Mouse (Mus musculus) embryonic facial prominence, embryonic 15.5 days (tissue): ENCODE results near the gene Dcaf1. TPM values are rescaled to one million over a fixed set of nuclear protein-coding genes. Genes with fewer than 3 reads are reported as not detected.

Experiments used
- ATAC-seq: fragments of 200-750 bp; cut with Nextera tagmentation; 2 replicates; pipeline ENCODE4 v1.8.0; 2017; ENCODE audit warnings: low read depth, moderate TSS enrichment; ENCODE audit not compliant: insufficient number of reproducible peaks, low FRiP score, low TSS enrichment
- H3K27ac ChIP-seq: fragments of 300-500 bp; sonication (generic); replicated peaks from 2 replicates; pipeline ENCODE4 v1.5.1; 2015; ENCODE audit warnings: mild to moderate bottlenecking, inconsistent platforms
- H3K27me3 ChIP-seq: fragments of 300-500 bp; sonication (generic); 2 replicates; pipeline ENCODE4 v1.6.1; 2015; ENCODE audit warnings: inconsistent platforms
- H3K36me3 ChIP-seq: fragments of 300-500 bp; sonication (generic); 2 replicates; pipeline ENCODE4 v1.6.1; 2015; ENCODE audit warnings: mild to moderate bottlenecking, inconsistent platforms
- H3K4me1 ChIP-seq: fragments of 300-500 bp; sonication (generic); 2 replicates; pipeline ENCODE4 v1.6.1; 2015; ENCODE audit warnings: inconsistent platforms
- H3K4me2 ChIP-seq: fragments of 300-500 bp; sonication (generic); replicated peaks from 2 replicates; pipeline ENCODE4 v1.6.1; 2015; ENCODE audit warnings: mild to moderate bottlenecking, inconsistent platforms
- H3K4me3 ChIP-seq: fragments of 300-500 bp; sonication (generic); replicated peaks from 2 replicates; pipeline ENCODE4 v1.5.1; 2015; ENCODE audit warnings: mild to moderate bottlenecking, inconsistent platforms
- H3K9ac ChIP-seq: fragments of 300-500 bp; sonication (generic); 2 replicates; pipeline ENCODE4 v1.6.1; 2015; ENCODE audit warnings: inconsistent platforms
- H3K9me3 ChIP-seq: fragments of 300-500 bp; sonication (generic); replicated peaks from 2 replicates; pipeline ENCODE4 v1.6.1; 2016; ENCODE audit warnings: inconsistent platforms
- WGBS: fragments of 180-500 bp; shearing (Covaris S2); methylation state at CpG from one replicate; pipeline ENCODE4 v1.1.7; 2015; 5-methylcytosine and 5-hydroxymethylcytosine counted together
- polyA plus RNA-seq: library from polyadenylated mRNA; unstranded; fragments of >200 nt; fragmentation: Nextera tagmentation; extraction: Ambion mirVana; gene quantifications from 2 replicates; pipeline ENCODE4 v1.2.1, GENCODE M21; 2015

Gene Dcaf1
- polyA plus RNA-seq, 1 experiment from 2014 or later, result 22.4 TPM

DNA sequence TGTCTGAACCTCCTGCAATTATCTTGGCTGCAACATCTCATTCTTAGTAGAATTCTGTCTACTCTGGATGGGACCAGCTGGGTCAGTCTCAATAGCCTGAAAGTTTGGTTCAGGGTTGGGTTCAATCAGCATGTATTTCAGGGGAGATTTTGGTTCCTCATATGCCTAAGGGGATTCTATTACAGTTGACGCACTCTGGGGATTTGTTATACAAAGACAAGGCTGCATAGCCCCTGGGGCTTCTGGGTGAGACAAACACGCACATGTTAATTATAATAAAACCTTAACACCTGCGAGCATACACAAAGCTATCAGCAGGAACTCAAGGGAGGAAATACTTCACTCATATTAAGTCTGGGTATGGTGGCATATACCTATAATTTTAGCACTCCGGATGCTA, 15.2 kb upstream of the Dcaf1 start:
- Histone ChIP-seq H3K27ac (no peak overlapping the region), H3K9ac (no peak overlapping the region), H3K4me1 (no peaks in the 10 kb centered on the region), H3K4me3 (no peak overlapping the region), H3K4me2 (no peak overlapping the region), H3K36me3 (no peaks in the 10 kb centered on the region), H3K9me3 (peaks cover 7% of the 10 kb centered on the region; the same call in 1 of the 2 replicates), H3K27me3 (no peaks in the 10 kb centered on the region)
- WGBS, result 66% methylated on average over 4 of the region's 4 CpGs
- ATAC-seq, result no peak; the same call in 1 of the 2 replicates

DNA sequence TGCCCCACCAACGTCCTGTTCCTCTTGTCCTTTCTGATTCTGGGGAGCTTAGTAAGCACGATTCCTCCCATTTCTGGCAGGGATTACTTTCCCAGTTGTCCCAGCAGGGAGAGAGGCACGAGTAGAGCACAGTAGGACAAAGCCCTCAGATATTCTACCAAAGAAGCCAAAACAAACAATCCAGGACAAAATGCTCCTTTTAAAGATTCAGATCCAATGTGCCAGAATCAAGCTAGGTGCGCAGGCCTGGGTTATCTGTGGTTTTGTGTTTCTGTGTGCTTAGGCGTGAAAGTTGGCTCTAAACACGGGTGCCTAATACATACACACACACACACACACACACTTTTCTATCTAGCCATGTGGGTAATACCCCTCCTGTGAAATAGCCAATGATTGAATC, 3.5 kb upstream of the Dcaf1 start:
- Histone ChIP-seq H3K27me3 (no peaks in the 10 kb centered on the region), H3K4me3 (no peak overlapping the region), H3K9ac (no peak overlapping the region), H3K4me1 (0 out of 2 replicates have a peak, but pooled peaks cover 3% of the 10 kb centered on the region), H3K27ac (no peak overlapping the region), H3K36me3 (no peaks in the 10 kb centered on the region), H3K4me2 (no peak overlapping the region), H3K9me3 (no peaks in the 10 kb centered on the region)
- 76% methylated on average over 6 of the region's 6 CpGs for WGBS
- ATAC-seq, result no peak

DNA sequence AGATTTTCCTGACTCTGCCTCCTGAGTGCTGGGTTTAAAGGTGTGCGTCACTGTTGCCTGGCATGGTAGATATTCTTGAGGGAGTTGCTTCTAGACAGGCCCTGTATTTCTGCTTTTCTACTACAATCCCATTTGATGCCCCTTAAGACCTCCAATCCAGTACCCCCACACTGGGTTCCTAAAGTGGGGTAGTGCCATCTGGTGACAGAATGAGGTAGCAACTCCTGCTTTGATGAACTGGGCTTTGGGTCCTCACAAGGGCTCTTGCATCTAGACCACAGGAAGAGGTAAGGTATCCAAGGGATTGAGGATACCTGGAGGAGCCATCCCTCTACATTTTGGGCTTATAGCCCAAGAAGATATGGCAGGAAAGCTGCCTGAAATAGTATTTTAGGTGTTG, 2.5 kb upstream of the Dcaf1 start:
- H3K27ac ChIP-seq, result no peak overlapping the region
- no peak overlapping the region for H3K4me3 ChIP-seq

DNA sequence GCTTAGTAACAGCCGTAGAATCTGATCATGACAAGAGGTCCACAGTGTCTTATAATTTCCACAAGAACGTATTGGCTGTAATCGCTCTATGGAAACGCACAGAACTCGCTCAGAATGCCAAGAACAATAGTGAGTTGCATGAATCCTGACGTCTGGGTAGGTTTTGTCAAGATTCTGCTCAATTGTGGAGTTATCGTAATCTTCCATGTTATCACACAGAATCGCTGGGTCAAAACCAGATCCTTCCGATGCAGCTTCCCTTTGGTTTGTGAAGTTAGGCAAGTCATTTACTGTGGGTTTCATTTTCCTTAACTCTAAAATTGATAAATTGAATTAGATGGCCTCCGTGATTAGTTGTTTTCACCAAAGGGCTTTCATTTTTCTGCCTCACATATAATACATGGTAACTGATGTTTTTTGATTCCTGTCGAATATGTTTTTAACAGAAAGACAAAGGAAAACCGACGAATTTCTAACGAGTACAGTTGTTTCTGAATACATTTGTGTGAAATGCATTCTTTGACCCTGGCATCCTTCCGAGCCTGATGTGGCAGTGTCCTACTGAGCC, 540 bp upstream of the Dcaf1 start:
- 48% methylated on average over 15 of the region's 15 CpGs for WGBS
- Histone ChIP-seq H3K4me3 (peak overlapping the region; percentile 92), H3K27me3 (no peaks in the 10 kb centered on the region), H3K9ac (0 out of 2 replicates have a peak overlapping the region, but pooled peaks have one; percentile 37), H3K4me1 (0 out of 2 replicates have a peak, but pooled peaks cover 3% of the 10 kb centered on the region), H3K4me2 (peak overlapping the region; percentile 52), H3K9me3 (no peaks in the 10 kb centered on the region), H3K36me3 (no peaks in the 10 kb centered on the region), H3K27ac (peak overlapping the region; percentile 44; the same call in 1 of the 2 replicates)
- ATAC-seq, result no peak

More for the DNA sequence above, 2.5 kb upstream of the Dcaf1 start:
- no peak overlapping the region for H3K9ac ChIP-seq
- no peaks in the 10 kb centered on the region for H3K9me3 ChIP-seq
- ATAC-seq, result no peak
- no peaks in the 10 kb centered on the region for H3K36me3 ChIP-seq
- no peak overlapping the region for H3K4me2 ChIP-seq
- no peaks in the 10 kb centered on the region for H3K27me3 ChIP-seq
- H3K4me1 ChIP-seq, result 0 out of 2 replicates have a peak, but pooled peaks cover 3% of the 10 kb centered on the region
- 89% methylated on average over 1 of the region's 1 CpGs for WGBS

DNA sequence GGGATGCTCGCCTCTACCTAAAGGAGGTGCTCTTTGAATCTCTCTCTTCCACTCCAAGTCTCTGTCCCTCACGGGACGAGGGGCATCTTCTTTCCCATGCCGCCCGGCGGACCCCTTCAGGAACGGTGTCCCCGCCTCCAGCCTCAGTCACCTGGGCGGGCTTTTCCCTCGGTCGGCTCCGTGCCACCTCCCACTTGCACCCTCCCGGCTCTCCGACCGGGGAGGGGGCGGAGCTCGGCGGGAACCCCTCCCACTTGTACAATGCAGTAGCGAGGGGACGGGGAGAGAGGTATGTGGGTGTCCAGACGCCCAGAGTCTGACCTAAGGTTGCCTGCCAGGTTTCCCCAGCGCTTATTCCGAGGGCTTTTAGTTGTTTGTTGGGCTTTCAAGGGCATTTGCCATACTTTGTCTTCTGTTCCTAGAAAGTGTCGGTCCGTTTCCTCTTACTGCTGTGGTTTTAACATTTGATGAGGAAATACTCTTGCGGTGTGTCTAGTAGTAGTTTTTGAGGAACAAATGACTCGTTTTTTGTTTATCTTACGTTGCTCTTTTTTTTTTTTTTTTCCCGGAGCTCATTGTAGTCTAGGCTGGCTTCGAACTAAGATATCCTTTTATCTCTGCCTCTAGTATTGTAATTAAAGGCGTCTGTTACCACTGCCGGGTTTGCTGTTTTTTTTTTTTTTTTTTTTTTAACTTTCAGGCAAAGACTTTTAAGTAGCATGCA, 869 bp downstream of the Dcaf1 start:
- H3K27ac ChIP-seq, result peak overlapping the region; percentile 95
- H3K4me3 ChIP-seq, result peak overlapping the region; percentile 92
- H3K27me3 ChIP-seq, result no peaks in the 10 kb centered on the region
- H3K36me3 ChIP-seq, result no peaks in the 10 kb centered on the region
- under 1% methylated on average over 32 of the region's 32 CpGs for WGBS
- H3K4me1 ChIP-seq, result 0 out of 2 replicates have a peak, but pooled peaks cover 3% of the 10 kb centered on the region
- no peaks in the 10 kb centered on the region for H3K9me3 ChIP-seq
- H3K4me2 ChIP-seq, result peak overlapping the region; percentile 60
- ATAC-seq, result peak; percentile 80
- peak overlapping the region; percentile 95 for H3K9ac ChIP-seq

DNA sequence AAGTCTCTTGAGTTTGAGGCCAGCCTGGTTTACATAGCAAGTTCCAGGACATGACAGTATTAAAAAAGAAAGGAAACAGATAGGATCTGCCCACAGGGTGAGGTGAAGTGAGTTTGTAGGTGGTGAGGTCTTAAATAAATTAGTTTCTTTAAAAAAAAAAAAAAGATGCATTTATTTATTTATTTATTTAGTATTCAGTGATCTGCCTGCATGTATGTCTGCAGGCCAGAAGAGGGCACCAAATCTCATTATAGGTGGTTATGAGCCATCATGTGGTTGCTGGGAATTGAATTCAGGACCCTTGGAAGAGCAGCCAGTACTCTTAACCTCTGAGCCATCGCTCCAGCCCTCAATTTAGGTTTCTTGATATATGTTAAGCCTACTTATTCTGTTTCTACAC, 18.9 kb downstream of the Dcaf1 start:
- Histone ChIP-seq H3K9ac (no peak overlapping the region), H3K27me3 (no peaks in the 10 kb centered on the region), H3K4me3 (no peak overlapping the region), H3K36me3 (peaks cover 65% of the 10 kb centered on the region), H3K4me1 (no peaks in the 10 kb centered on the region), H3K4me2 (no peak overlapping the region), H3K9me3 (no peaks in the 10 kb centered on the region), H3K27ac (no peak overlapping the region)
- 95% methylated on average over 1 of the region's 1 CpGs for WGBS
- ATAC-seq, result no peak

DNA sequence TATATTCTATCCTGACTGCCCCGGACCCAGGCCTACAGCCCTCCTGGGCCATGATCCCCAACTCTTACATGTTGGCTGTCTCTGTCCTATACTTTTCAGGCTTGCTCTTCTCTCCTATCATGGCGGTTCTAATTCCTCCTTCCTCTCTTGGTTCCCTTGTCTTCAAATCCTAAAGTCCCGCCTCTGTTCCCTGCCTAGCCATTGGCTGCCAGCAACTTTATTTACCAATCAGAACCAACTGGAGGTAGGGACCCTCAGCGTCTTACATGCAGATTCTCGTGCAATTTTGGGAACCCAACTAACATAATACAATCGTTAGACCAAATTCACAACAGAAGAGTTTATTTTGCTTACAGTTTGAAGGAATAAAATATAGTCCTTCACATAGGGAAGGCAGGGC, 21.1 kb downstream of the Dcaf1 start:
- WGBS, result 90% methylated on average over 6 of the region's 6 CpGs
- H3K9me3 ChIP-seq, result no peaks in the 10 kb centered on the region
- no peak overlapping the region for H3K4me2 ChIP-seq

DNA sequence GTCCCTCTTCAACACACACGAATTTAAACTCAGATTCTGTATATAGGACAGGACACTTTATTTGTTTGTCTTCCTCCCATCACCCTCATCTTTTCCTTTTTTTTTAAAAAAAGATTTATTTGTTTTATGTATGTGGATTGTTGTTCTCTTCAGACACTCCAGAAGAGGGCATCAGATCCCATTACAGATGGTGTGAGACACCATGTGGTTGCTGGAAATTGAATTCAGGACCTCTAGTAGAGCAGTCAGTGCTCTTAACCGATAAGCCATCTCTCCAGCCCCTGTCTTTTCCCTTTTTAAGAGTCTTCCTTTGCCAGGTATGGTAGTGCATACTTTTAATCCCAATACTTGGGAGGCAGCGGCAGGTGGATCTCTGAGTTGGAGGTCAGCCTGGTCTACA, 35.0 kb downstream of the Dcaf1 start:
- Histone ChIP-seq H3K4me3 (no peak overlapping the region), H3K36me3 (peaks cover 72% of the 10 kb centered on the region), H3K27ac (no peak overlapping the region), H3K4me2 (no peak overlapping the region), H3K9ac (no peak overlapping the region), H3K4me1 (no peaks in the 10 kb centered on the region), H3K9me3 (no peaks in the 10 kb centered on the region), H3K27me3 (no peaks in the 10 kb centered on the region)
- ATAC-seq, result no peak
- WGBS, result 80% methylated on average over 3 of the region's 3 CpGs

More for the DNA sequence above, 21.1 kb downstream of the Dcaf1 start:
- peaks cover 66% of the 10 kb centered on the region for H3K36me3 ChIP-seq
- no peak for ATAC-seq
- H3K27me3 ChIP-seq, result no peaks in the 10 kb centered on the region
- no peak overlapping the region for H3K4me3 ChIP-seq
- H3K9ac ChIP-seq, result no peak overlapping the region
- H3K4me1 ChIP-seq, result no peaks in the 10 kb centered on the region
- H3K27ac ChIP-seq, result no peak overlapping the region

DNA sequence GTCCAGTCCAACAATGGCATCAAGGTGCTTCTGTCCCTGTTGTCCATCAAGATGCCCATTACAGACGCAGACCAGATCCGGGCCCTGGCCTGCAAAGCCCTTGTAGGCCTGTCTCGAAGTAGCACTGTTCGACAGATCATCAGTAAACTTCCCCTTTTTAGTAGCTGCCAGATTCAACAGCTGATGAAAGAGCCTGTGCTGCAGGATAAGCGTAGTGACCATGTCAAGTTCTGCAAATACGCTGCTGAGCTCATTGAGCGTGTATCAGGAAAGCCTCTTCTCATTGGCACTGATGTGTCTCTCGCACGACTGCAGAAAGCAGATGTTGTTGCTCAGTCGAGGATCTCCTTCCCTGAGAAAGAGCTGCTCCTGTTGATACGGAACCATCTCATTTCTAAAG, 36.4 kb downstream of the Dcaf1 start:
- H3K27ac ChIP-seq, result no peak overlapping the region
- H3K9ac ChIP-seq, result no peak overlapping the region
- H3K4me1 ChIP-seq, result no peaks in the 10 kb centered on the region
- ATAC-seq, result no peak
- H3K9me3 ChIP-seq, result no peaks in the 10 kb centered on the region
- H3K4me3 ChIP-seq, result no peak overlapping the region
- peaks cover 71% of the 10 kb centered on the region for H3K36me3 ChIP-seq
- H3K27me3 ChIP-seq, result no peaks in the 10 kb centered on the region
- H3K4me2 ChIP-seq, result no peak overlapping the region
- WGBS, result 88% methylated on average over 11 of the region's 11 CpGs

DNA sequence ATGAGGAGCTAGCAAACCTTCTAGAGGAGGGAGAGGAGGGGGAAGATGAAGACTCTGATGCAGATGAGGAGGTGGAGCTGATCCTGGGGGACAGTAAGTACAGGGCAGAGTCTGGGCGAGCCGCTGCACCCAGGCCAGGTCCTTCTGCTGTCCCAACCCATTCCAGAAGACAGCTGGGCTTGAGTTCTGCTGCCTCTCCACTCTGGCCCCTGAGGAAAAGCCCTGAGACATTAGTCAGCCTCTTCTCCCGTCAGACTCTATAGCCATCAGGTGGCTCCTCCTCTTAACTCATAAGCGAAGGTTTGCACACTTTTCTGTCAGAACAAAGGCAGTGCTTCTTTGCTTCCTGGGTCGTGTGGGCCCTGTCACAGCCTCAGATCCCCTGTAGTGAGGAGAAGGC, 52.5 kb downstream of the Dcaf1 start:
- Histone ChIP-seq H3K27me3 (no peaks in the 10 kb centered on the region), H3K4me3 (no peak overlapping the region), H3K27ac (no peak overlapping the region), H3K36me3 (peaks cover 57% of the 10 kb centered on the region), H3K9me3 (no peaks in the 10 kb centered on the region), H3K9ac (no peak overlapping the region), H3K4me2 (no peak overlapping the region), H3K4me1 (no peaks in the 10 kb centered on the region)
- 76% methylated on average over 5 of the region's 5 CpGs for WGBS
- ATAC-seq, result no peak

DNA sequence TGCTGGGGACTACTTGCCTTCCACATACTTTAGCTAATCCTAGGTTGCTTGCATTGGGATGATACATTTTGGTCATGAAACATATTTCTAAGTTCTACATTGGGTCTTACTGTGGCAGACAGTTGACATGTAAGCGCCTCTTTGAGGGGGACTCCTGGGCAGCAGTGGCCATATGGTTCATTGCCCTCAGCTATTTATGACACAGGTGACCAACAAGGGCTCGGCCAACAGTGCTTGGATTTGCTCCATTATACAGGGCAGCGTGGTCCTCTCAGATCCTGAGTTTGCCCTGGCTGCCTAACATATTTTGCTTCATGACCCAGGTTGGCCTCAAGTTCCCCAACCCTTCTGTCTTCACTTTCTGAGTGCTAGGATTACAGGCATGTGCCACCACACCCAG, 55.0 kb downstream of the Dcaf1 start:
- ATAC-seq, result no peak
- Histone ChIP-seq H3K9ac (no peak overlapping the region), H3K9me3 (no peaks in the 10 kb centered on the region), H3K27ac (no peak overlapping the region), H3K4me1 (peaks cover 4% of the 10 kb centered on the region; the same call in 1 of the 2 replicates), H3K4me2 (no peak overlapping the region), H3K36me3 (peaks cover 64% of the 10 kb centered on the region), H3K4me3 (no peak overlapping the region), H3K27me3 (no peaks in the 10 kb centered on the region)
- 96% methylated on average over 3 of the region's 3 CpGs for WGBS
